Mouse (Mus musculus) G1E (cell line): ENCODE results near the gene Gjd3.

Experiments used
- CTCF ChIP-seq: IDR thresholded peaks from 2 replicates; pipeline ENCODE4 v1.5.1; 2012; ENCODE audit warnings: low read depth, low read length, inconsistent platforms, mixed read lengths
- GATA1 ChIP-seq: IDR thresholded peaks from 2 replicates; pipeline ENCODE4 v1.6.1; 2012; ENCODE audit warnings: borderline replicate concordance, low read length, inconsistent platforms, mixed read lengths
- TAL1 ChIP-seq: conservative IDR thresholded peaks from 2 replicates; pipeline ENCODE4 v1.6.1; 2012; ENCODE audit warnings: low read depth, low read length, inconsistent platforms, mixed read lengths

- TF ChIP-seq CTCF (no peak), GATA1 (no peak), TAL1 (no peak)
Observed at GRCm38 (mm10) chr11:98949242-98949957, 33.4 kb downstream of the Gjd3 start.
